Mouse (Mus musculus) embryonic facial prominence, embryonic 15.5 days (tissue): ENCODE data around the gene Syne1. TPM values are rescaled to one million over a fixed set of nuclear protein-coding genes. Genes with fewer than 3 reads are reported as not detected.

Experiments
- ATAC-seq: fragments of 200-750 bp; cut with Nextera tagmentation; 2 replicates; pipeline ENCODE4 v1.8.0; 2017; ENCODE audit warnings: low read depth, moderate TSS enrichment; ENCODE audit not compliant: insufficient number of reproducible peaks, low FRiP score, low TSS enrichment
- H3K27ac ChIP-seq: fragments of 300-500 bp; sonication (generic); replicated peaks from 2 replicates; pipeline ENCODE4 v1.5.1; 2015; ENCODE audit warnings: mild to moderate bottlenecking, inconsistent platforms
- H3K27me3 ChIP-seq: fragments of 300-500 bp; sonication (generic); 2 replicates; pipeline ENCODE4 v1.6.1; 2015; ENCODE audit warnings: inconsistent platforms
- H3K36me3 ChIP-seq: fragments of 300-500 bp; sonication (generic); 2 replicates; pipeline ENCODE4 v1.6.1; 2015; ENCODE audit warnings: mild to moderate bottlenecking, inconsistent platforms
- H3K4me1 ChIP-seq: fragments of 300-500 bp; sonication (generic); 2 replicates; pipeline ENCODE4 v1.6.1; 2015; ENCODE audit warnings: inconsistent platforms
- H3K4me2 ChIP-seq: fragments of 300-500 bp; sonication (generic); replicated peaks from 2 replicates; pipeline ENCODE4 v1.6.1; 2015; ENCODE audit warnings: mild to moderate bottlenecking, inconsistent platforms
- H3K4me3 ChIP-seq: fragments of 300-500 bp; sonication (generic); replicated peaks from 2 replicates; pipeline ENCODE4 v1.5.1; 2015; ENCODE audit warnings: mild to moderate bottlenecking, inconsistent platforms
- H3K9ac ChIP-seq: fragments of 300-500 bp; sonication (generic); 2 replicates; pipeline ENCODE4 v1.6.1; 2015; ENCODE audit warnings: inconsistent platforms
- H3K9me3 ChIP-seq: fragments of 300-500 bp; sonication (generic); replicated peaks from 2 replicates; pipeline ENCODE4 v1.6.1; 2016; ENCODE audit warnings: inconsistent platforms
- WGBS: fragments of 180-500 bp; shearing (Covaris S2); methylation state at CpG from one replicate; pipeline ENCODE4 v1.1.7; 2015; 5-methylcytosine and 5-hydroxymethylcytosine counted together
- polyA plus RNA-seq: library from polyadenylated mRNA; unstranded; fragments of >200 nt; fragmentation: Nextera tagmentation; extraction: Ambion mirVana; gene quantifications from 2 replicates; pipeline ENCODE4 v1.2.1, GENCODE M21; 2015

The Syne1 gene
- polyA plus RNA-seq, 1 experiment from 2014 or later, result 8.0 TPM

- H3K4me1 ChIP-seq, result no peaks in the 10 kb centered on the region
- H3K27ac ChIP-seq, result no peak overlapping the region
- no peaks in the 10 kb centered on the region for H3K27me3 ChIP-seq
- 77% methylated on average over 4 of the region's 4 CpGs for WGBS
- ATAC-seq, result no peak
- no peak overlapping the region for H3K4me3 ChIP-seq
- no peak overlapping the region for H3K4me2 ChIP-seq
- no peaks in the 10 kb centered on the region for H3K9me3 ChIP-seq
- H3K36me3 ChIP-seq, result peaks cover 13% of the 10 kb centered on the region; the same call in 1 of the 2 replicates
- no peak overlapping the region for H3K9ac ChIP-seq
These were observed 411.4 kb downstream of the Syne1 start for GRCm38 (mm10) chr10:5139932-5140264.

DNA sequence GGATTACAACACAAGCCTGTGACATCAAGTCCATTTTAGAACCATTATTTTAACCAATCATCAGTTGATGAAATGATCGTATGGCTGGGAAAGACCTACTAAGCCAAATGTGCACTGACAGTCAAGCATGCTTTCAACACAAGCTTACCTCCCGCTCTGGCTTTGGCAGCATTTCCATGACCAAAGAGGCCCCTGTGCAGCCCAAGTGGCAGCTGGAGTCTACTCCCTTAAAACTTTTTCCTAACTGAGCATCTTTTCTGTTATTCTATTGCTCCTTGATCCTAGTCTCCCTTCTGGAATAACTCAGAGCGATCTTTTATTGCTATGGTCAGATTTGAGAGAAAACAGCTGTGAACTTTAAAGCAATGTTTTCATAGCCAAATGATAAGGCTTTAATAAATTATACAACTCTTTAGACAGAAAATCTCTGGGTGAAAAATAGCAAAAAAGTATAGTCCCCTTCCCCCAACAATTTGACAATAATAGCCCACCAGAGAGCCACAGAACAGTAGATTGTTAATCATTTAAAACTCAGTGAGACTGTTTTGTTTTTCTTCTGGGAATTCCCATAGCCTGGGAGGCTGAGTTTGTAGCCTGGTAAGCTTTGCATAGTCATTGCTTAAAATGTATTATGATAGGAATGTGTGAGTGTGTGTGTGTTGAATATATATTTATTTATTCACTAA is 411.9 kb downstream of the Syne1 start:
- Histone ChIP-seq H3K4me1 (no peaks in the 10 kb centered on the region), H3K9me3 (no peaks in the 10 kb centered on the region), H3K27me3 (no peaks in the 10 kb centered on the region), H3K9ac (no peak overlapping the region), H3K36me3 (peaks cover 13% of the 10 kb centered on the region; the same call in 1 of the 2 replicates), H3K27ac (no peak overlapping the region), H3K4me3 (no peak overlapping the region), H3K4me2 (no peak overlapping the region)
- no peak for ATAC-seq
- 78% methylated on average over 3 of the region's 3 CpGs for WGBS

- H3K36me3 ChIP-seq, result peaks cover 8% of the 10 kb centered on the region; the same call in 1 of the 2 replicates
- ATAC-seq, result no peak
These were observed 419.2 kb downstream of the Syne1 start for GRCm38 (mm10) chr10:5132050-5132449.

DNA sequence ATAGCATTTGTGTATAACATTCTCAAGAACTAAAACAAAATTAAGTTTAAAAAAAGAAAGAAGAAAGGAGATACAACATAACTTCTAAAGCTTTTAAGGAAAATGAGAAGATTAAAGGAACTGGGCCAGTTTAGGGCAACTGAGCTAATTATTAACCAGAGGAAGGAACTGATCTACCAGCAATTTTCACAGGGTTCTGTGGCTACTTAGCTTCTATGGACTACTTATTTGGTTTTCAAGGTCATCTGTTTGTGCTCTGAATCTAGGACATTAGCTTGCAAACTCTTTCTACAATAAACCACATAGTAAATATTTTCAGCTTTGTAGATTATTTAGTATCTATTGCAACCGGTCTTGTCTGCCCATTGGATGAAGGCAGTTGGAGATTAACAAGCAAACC is 420.8 kb downstream of the Syne1 start:
- Histone ChIP-seq H3K36me3 (peaks cover 17% of the 10 kb centered on the region; the same call in 1 of the 2 replicates), H3K4me1 (no peaks in the 10 kb centered on the region), H3K4me3 (no peak overlapping the region), H3K27me3 (no peaks in the 10 kb centered on the region), H3K27ac (no peak overlapping the region), H3K4me2 (no peak overlapping the region), H3K9ac (no peak overlapping the region), H3K9me3 (no peaks in the 10 kb centered on the region)
- no peak for ATAC-seq
- WGBS, result 93% methylated on average over 1 of the region's 1 CpGs

More at GRCm38 (mm10) chr10:5132050-5132449, 419.2 kb downstream of the Syne1 start:
- H3K9ac ChIP-seq, result no peak overlapping the region
- H3K27ac ChIP-seq, result no peak overlapping the region
- H3K9me3 ChIP-seq, result no peaks in the 10 kb centered on the region
- H3K27me3 ChIP-seq, result no peaks in the 10 kb centered on the region
- H3K4me1 ChIP-seq, result no peaks in the 10 kb centered on the region
- no peak overlapping the region for H3K4me2 ChIP-seq
- H3K4me3 ChIP-seq, result no peak overlapping the region
- whole genome bisulfite sequencing, result 82% methylated on average over 3 of the region's 3 CpGs

- Histone ChIP-seq H3K27ac (no peak overlapping the region), H3K4me2 (no peak overlapping the region), H3K4me1 (no peaks in the 10 kb centered on the region), H3K9ac (no peak overlapping the region), H3K4me3 (no peak overlapping the region), H3K9me3 (no peaks in the 10 kb centered on the region), H3K36me3 (peaks cover 31% of the 10 kb centered on the region), H3K27me3 (no peaks in the 10 kb centered on the region)
- no peak for ATAC-seq
- WGBS, result 97% methylated on average over 7 of the region's 7 CpGs
These were observed 426.5 kb downstream of the Syne1 start for GRCm38 (mm10) chr10:5124757-5125156.

DNA sequence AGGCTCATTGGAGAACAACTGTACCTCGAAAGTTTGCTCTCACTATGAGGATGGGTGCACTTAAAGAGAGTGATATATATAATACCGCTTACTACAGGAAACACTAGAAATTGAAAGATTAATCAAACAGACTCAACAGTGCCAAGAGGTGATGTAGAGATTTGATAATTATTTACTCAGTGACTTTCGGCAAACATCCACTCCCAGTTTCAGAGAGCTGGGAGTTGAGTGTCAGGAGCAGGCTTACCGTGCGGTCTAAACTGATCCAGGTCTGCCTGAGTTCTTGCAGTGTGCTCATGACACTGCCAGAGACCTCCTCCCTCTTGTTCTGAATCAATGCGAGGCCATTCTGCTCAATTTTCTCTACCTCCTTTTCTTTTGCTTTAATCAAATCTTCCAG is 434.6 kb downstream of the Syne1 start:
- Histone ChIP-seq H3K36me3 (peaks cover 22% of the 10 kb centered on the region; the same call in 1 of the 2 replicates), H3K4me2 (no peak overlapping the region), H3K27me3 (no peaks in the 10 kb centered on the region), H3K27ac (no peak overlapping the region), H3K4me1 (no peaks in the 10 kb centered on the region), H3K9ac (no peak overlapping the region), H3K9me3 (no peaks in the 10 kb centered on the region), H3K4me3 (no peak overlapping the region)
- WGBS, result 80% methylated on average over 6 of the region's 6 CpGs
- no peak for ATAC-seq

GRCm38 (mm10) chr10:5116155-5116554 is 435.1 kb downstream of the Syne1 start:
- H3K9me3 ChIP-seq, result no peaks in the 10 kb centered on the region
- no peak overlapping the region for H3K9ac ChIP-seq
- no peak overlapping the region for H3K4me2 ChIP-seq
- no peak overlapping the region for H3K4me3 ChIP-seq
- no peak for ATAC-seq
- peaks cover 22% of the 10 kb centered on the region; the same call in 1 of the 2 replicates for H3K36me3 ChIP-seq
- 84% methylated on average over 5 of the region's 5 CpGs for WGBS
- no peaks in the 10 kb centered on the region for H3K4me1 ChIP-seq
- H3K27me3 ChIP-seq, result no peaks in the 10 kb centered on the region
- H3K27ac ChIP-seq, result no peak overlapping the region

- Histone ChIP-seq H3K36me3 (peaks cover 43% of the 10 kb centered on the region), H3K4me3 (no peak overlapping the region), H3K4me2 (no peak overlapping the region)
These were observed 440.5 kb downstream of the Syne1 start for GRCm38 (mm10) chr10:5110773-5111172.

GRCm38 (mm10) chr10:5097754-5098137 is 453.5 kb downstream of the Syne1 start:
- WGBS, result 69% methylated on average over 2 of the region's 2 CpGs

More at GRCm38 (mm10) chr10:5110773-5111172, 440.5 kb downstream of the Syne1 start:
- Histone ChIP-seq H3K27ac (no peak overlapping the region), H3K9ac (no peak overlapping the region), H3K9me3 (no peaks in the 10 kb centered on the region), H3K27me3 (no peaks in the 10 kb centered on the region), H3K4me1 (no peaks in the 10 kb centered on the region)
- 78% methylated on average over 5 of the region's 5 CpGs for WGBS
- no peak for ATAC-seq

GRCm38 (mm10) chr10:5096996-5097753 is 454.1 kb downstream of the Syne1 start:
- Histone ChIP-seq H3K36me3 (peaks cover 23% of the 10 kb centered on the region), H3K27ac (no peak overlapping the region), H3K9ac (no peak overlapping the region), H3K4me2 (no peak overlapping the region), H3K4me3 (no peak overlapping the region), H3K27me3 (no peaks in the 10 kb centered on the region), H3K9me3 (no peaks in the 10 kb centered on the region), H3K4me1 (no peaks in the 10 kb centered on the region)
- WGBS, result 71% methylated on average over 10 of the region's 10 CpGs
- no peak for ATAC-seq

More at GRCm38 (mm10) chr10:5097754-5098137, 453.5 kb downstream of the Syne1 start:
- Histone ChIP-seq H3K36me3 (peaks cover 24% of the 10 kb centered on the region), H3K27ac (no peak overlapping the region), H3K4me2 (no peak overlapping the region), H3K9me3 (no peaks in the 10 kb centered on the region), H3K4me1 (no peaks in the 10 kb centered on the region), H3K27me3 (no peaks in the 10 kb centered on the region), H3K9ac (no peak overlapping the region), H3K4me3 (no peak overlapping the region)
- no peak for ATAC-seq

- Histone ChIP-seq H3K4me2 (no peak overlapping the region), H3K9me3 (no peaks in the 10 kb centered on the region), H3K27me3 (no peaks in the 10 kb centered on the region), H3K4me1 (no peaks in the 10 kb centered on the region), H3K36me3 (no peaks in the 10 kb centered on the region), H3K4me3 (no peak overlapping the region), H3K27ac (no peak overlapping the region), H3K9ac (no peak overlapping the region)
- no peak for ATAC-seq
- 60% methylated on average over 4 of the region's 4 CpGs for WGBS
These were observed 462.1 kb downstream of the Syne1 start for GRCm38 (mm10) chr10:5089133-5089532.
